Mouse (Mus musculus) mouse embryonic stem cell (cell line): ENCODE results near the gene Abhd15.

ENCODE experiments used
- in situ Hi-C, 2 experiments: fragments of 300-500 bp; cut with MboI; formaldehyde crosslinking; loops; 1 replicate in 1 of 2; 3 replicates in 1 of 2; pipeline ENCODE4 v1.14.3; 2019 to 2020; ENCODE audit warnings: low sequenced_read_pairs in 2 of 2, low pct_unique_long_range_greater_than_20kb in 1 of 2, mixed read lengths in 1 of 2; ENCODE audit not compliant: unreplicated experiment in 1 of 2

The Abhd15 gene

GRCm38 (mm10) chr11:77492311-77492871 lies 22.5 kb upstream of the Abhd15 start:
- in situ Hi-C loops = no loop called here

- in situ Hi-C loops = no loop called here
These were observed 22.0 kb upstream of the Abhd15 start for GRCm38 (mm10) chr11:77492911-77493332.

- in situ Hi-C loops = no loop called here
These were observed 21.2 kb upstream of the Abhd15 start, which contains the start of gene Git1 for GRCm38 (mm10) chr11:77493512-77494343. Gene Git1 (plus strand): TSS chr11:77493562.

- in situ Hi-C loops = no loop called here
These were observed 20.6 kb upstream of the Abhd15 start for GRCm38 (mm10) chr11:77494344-77494676.

GRCm38 (mm10) chr11:77494782-77495181 lies 20.1 kb upstream of the Abhd15 start:
- in situ Hi-C loops = no loop called here

GRCm38 (mm10) chr11:77495507-77495906 lies 19.4 kb upstream of the Abhd15 start:
- in situ Hi-C loops = no loop called here

- in situ Hi-C loops = no loop called here
These were observed 17.6 kb upstream of the Abhd15 start for GRCm38 (mm10) chr11:77497341-77497756.

- in situ Hi-C loops = no loop called here
These were observed 17.1 kb upstream of the Abhd15 start for GRCm38 (mm10) chr11:77497851-77498250.

GRCm38 (mm10) chr11:77498261-77499139 lies 16.4 kb upstream of the Abhd15 start:
- in situ Hi-C loops = no loop called here

GRCm38 (mm10) chr11:77499354-77499753 lies 15.6 kb upstream of the Abhd15 start:
- in situ Hi-C loops = no loop called here

- in situ Hi-C loops = no loop called here
These were observed 14.3 kb upstream of the Abhd15 start for GRCm38 (mm10) chr11:77500361-77501325.

GRCm38 (mm10) chr11:77501392-77501791 lies 13.5 kb upstream of the Abhd15 start:
- in situ Hi-C loops = no loop called here

- in situ Hi-C loops = no loop called here
These were observed 12.9 kb upstream of the Abhd15 start for GRCm38 (mm10) chr11:77501971-77502370.

GRCm38 (mm10) chr11:77502481-77502880 lies 12.4 kb upstream of the Abhd15 start:
- in situ Hi-C loops = no loop called here

- in situ Hi-C loops = no loop called here
These were observed 11.4 kb upstream of the Abhd15 start for GRCm38 (mm10) chr11:77503511-77503910.

- in situ Hi-C loops = no loop called here
These were observed 10.5 kb upstream of the Abhd15 start for GRCm38 (mm10) chr11:77504377-77504776.

- in situ Hi-C loops = no loop called here
These were observed 9.5 kb upstream of the Abhd15 start for GRCm38 (mm10) chr11:77505291-77505980.

GRCm38 (mm10) chr11:77506273-77506672 lies 8.6 kb upstream of the Abhd15 start:
- in situ Hi-C loops = no loop called here
